Mouse (Mus musculus) G1E (cell line): ENCODE results near the gene Gnao1. TPM values are rescaled to one million over a fixed set of nuclear protein-coding genes. Genes with fewer than 3 reads are reported as not detected.

ENCODE experiments used
- ATAC-seq: 2 replicates; pipeline ENCODE4 v1.8.0; 2016; ENCODE audit warnings: mild to moderate bottlenecking; ENCODE audit not compliant: insufficient number of reproducible peaks, poor library complexity, low FRiP score, severe bottlenecking; ENCODE audit errors: extremely low read depth
- DNase-seq: peaks from one replicate; pipeline ENCODE4 v3.0.0; 2012; ENCODE audit warnings: low spot score
- H3K27me3 ChIP-seq: 2 replicates; pipeline ENCODE4 v1.6.1; 2012; ENCODE audit warnings: mild to moderate bottlenecking, low read length, inconsistent platforms; ENCODE audit not compliant: insufficient read depth
- H3K36me3 ChIP-seq: replicated peaks from 2 replicates; pipeline ENCODE3; 2012; ENCODE audit warnings: mild to moderate bottlenecking, inconsistent platforms
- H3K4me1 ChIP-seq: 2 replicates; pipeline ENCODE4 v1.6.1; 2012; ENCODE audit warnings: low read depth, low read length, inconsistent platforms, mixed read lengths; ENCODE audit not compliant: insufficient read depth
- H3K4me3 ChIP-seq: 2 replicates; pipeline ENCODE4 v1.5.1; 2012; ENCODE audit warnings: low read depth, mild to moderate bottlenecking, inconsistent platforms, low read length, moderate library complexity, mixed read lengths
- H3K9me3 ChIP-seq: replicated peaks from 2 replicates; pipeline ENCODE4 v1.6.1; 2012; ENCODE audit warnings: inconsistent platforms
- CTCF ChIP-seq: IDR thresholded peaks from 2 replicates; pipeline ENCODE4 v1.5.1; 2012; ENCODE audit warnings: low read depth, low read length, inconsistent platforms, mixed read lengths
- GATA1 ChIP-seq: IDR thresholded peaks from 2 replicates; pipeline ENCODE4 v1.6.1; 2012; ENCODE audit warnings: borderline replicate concordance, low read length, inconsistent platforms, mixed read lengths
- GATA2 ChIP-seq: IDR thresholded peaks from 2 replicates; pipeline ENCODE4 v1.6.1; 2012; ENCODE audit warnings: low read depth, low read length, inconsistent platforms, borderline replicate concordance
- POLR2AphosphoS5 ChIP-seq: IDR thresholded peaks from 2 replicates; pipeline ENCODE4 v1.6.1; 2012; ENCODE audit warnings: low read depth, low read length, inconsistent platforms; ENCODE audit not compliant: insufficient replicate concordance
- TAL1 ChIP-seq: conservative IDR thresholded peaks from 2 replicates; pipeline ENCODE4 v1.6.1; 2012; ENCODE audit warnings: low read depth, low read length, inconsistent platforms, mixed read lengths
- polyA plus RNA-seq: library from polyadenylated mRNA; stranded (reverse); fragments of >175 nt; gene quantifications from 2 replicates; pipeline ENCODE4 v1.2.3, GENCODE M21; 2012
- total RNA-seq, 2 experiments: library from RNA; stranded (forward) in 1 of 2; stranded (reverse) in 1 of 2; fragments of 200-1000 nt in 1 of 2; fragments of >200 nt in 1 of 2; fragmentation: Nextera tagmentation in 1 of 2; gene quantifications; 2 replicates each; pipeline ENCODE4 v1.2.3; 2014 to 2017

The Gnao1 gene
- total and polyA plus RNA-seq, 3 experiments = 0.27 TPM; not detected in 2

DNA sequence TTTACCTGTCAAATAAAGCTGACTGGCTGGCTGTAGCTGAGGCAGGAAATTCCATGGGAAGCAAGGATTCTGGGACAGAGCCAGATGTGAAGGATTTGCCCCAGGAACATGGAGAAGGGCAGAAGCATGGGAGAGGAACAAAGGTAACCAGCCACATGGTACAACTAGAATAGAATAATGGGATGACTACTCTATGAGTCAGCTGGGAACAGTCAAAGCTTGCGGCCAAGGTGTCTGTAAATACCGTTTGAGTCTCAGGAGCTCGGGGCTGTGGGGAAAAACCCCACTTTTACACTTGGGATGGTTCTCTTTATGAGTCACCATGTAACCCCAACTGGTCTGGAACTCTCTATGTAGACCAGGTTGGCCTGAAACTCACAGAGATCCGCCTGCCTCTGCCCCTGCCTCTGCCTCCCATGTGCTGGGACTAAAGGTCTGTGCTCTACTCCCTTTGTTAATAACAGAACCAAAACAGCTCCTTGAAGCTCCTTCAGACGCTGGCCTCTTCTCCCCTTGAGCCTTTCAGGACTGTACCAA lies 172.0 kb downstream of the Gnao1 start:
- no peak for DNase-seq
- no peaks in the 10 kb centered on the region for H3K9me3 ChIP-seq
- H3K4me1 ChIP-seq = 0 out of 2 replicates have a peak, but pooled peaks cover 2% of the 10 kb centered on the region
- H3K4me3 ChIP-seq = no peak overlapping the region
- TF ChIP-seq GATA1 = no peak
- TF ChIP-seq TAL1 = no peak
- no peak for TF ChIP-seq CTCF
- no peak for TF ChIP-seq GATA2
- TF ChIP-seq POLR2AphosphoS5 = no peak
- no peak for ATAC-seq
- peaks cover 96% of the 10 kb centered on the region for H3K36me3 ChIP-seq
- H3K27me3 ChIP-seq = no peaks in the 10 kb centered on the region

- Histone ChIP-seq H3K4me1 (0 out of 2 replicates have a peak, but pooled peaks cover 2% of the 10 kb centered on the region), H3K27me3 (no peaks in the 10 kb centered on the region), H3K36me3 (peaks cover 94% of the 10 kb centered on the region), H3K9me3 (no peaks in the 10 kb centered on the region), H3K4me3 (no peak overlapping the region)
- DNase-seq (no peak), ATAC-seq (no peak)
- TF ChIP-seq GATA2 = no peak
- no peak for TF ChIP-seq POLR2AphosphoS5
- no peak for TF ChIP-seq TAL1
- no peak for TF ChIP-seq GATA1
- no peak for TF ChIP-seq CTCF
Measured at GRCm38 (mm10) chr8:93983827-93984226, 174.1 kb downstream of the Gnao1 start.

DNA sequence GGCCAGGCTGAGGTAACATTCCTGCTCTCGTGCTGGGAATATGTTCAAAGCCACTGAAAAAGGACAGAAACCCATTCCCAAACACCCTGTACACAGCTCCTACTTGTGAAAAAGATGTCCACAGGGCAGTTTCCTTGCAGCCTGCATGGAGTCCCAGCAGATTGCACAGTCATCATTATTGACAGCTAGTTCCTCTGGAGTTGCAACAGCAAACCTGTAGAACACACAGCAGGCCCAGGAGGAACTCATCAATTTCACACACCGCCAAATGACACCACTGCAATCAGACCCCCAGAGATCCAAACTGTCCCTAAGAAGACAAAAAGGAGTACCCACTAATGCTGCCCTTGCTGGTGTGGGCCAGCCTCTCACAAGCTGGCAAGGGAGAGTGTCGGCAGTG lies 175.0 kb downstream of the Gnao1 start:
- no peak; the same call in 1 of the 2 replicates for ATAC-seq
- Histone ChIP-seq H3K27me3 (no peaks in the 10 kb centered on the region), H3K9me3 (no peaks in the 10 kb centered on the region), H3K4me3 (no peak overlapping the region), H3K36me3 (peaks cover 94% of the 10 kb centered on the region), H3K4me1 (0 out of 2 replicates have a peak, but pooled peaks cover 2% of the 10 kb centered on the region)
- DNase-seq = no peak
- TF ChIP-seq GATA2 (no peak), TAL1 (no peak), GATA1 (no peak), CTCF (no peak), POLR2AphosphoS5 (no peak)

DNA sequence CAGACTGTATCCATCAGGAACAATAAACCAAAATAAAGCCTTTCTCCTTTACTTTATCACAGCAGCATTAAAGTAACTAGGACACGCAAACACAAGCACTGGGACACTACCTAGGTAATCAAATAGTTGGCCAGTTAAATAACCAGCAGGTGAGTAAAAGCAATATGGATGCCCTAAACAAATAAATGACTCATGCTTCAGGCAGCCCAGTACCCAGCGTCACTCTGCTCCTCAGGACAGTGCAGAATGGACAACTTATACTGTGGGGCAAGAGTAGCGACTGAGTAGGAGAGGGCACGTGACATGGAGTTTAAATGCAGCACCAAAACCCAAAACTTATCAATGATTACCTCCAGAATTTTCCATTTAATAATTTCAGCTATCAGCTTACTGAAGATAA lies 180.0 kb downstream of the Gnao1 start:
- ATAC-seq = no peak
- peaks cover 61% of the 10 kb centered on the region for H3K36me3 ChIP-seq
- TF ChIP-seq TAL1 = no peak

GRCm38 (mm10) chr8:93998961-93999360 lies 189.2 kb downstream of the Gnao1 start:
- TF ChIP-seq GATA2 (no peak), CTCF (no peak), TAL1 (no peak), GATA1 (no peak), POLR2AphosphoS5 (no peak)
- Histone ChIP-seq H3K27me3 (no peaks in the 10 kb centered on the region), H3K9me3 (no peaks in the 10 kb centered on the region), H3K36me3 (peaks cover 60% of the 10 kb centered on the region), H3K4me3 (no peak overlapping the region), H3K4me1 (no peaks in the 10 kb centered on the region; the same call in 1 of the 2 replicates)
- DNase-seq (no peak), ATAC-seq (no peak)

More for the DNA sequence above, 180.0 kb downstream of the Gnao1 start:
- no peak for DNase-seq
- Histone ChIP-seq H3K4me3 (no peak overlapping the region), H3K4me1 (0 out of 2 replicates have a peak, but pooled peaks cover 2% of the 10 kb centered on the region), H3K27me3 (no peaks in the 10 kb centered on the region), H3K9me3 (no peaks in the 10 kb centered on the region)

DNA sequence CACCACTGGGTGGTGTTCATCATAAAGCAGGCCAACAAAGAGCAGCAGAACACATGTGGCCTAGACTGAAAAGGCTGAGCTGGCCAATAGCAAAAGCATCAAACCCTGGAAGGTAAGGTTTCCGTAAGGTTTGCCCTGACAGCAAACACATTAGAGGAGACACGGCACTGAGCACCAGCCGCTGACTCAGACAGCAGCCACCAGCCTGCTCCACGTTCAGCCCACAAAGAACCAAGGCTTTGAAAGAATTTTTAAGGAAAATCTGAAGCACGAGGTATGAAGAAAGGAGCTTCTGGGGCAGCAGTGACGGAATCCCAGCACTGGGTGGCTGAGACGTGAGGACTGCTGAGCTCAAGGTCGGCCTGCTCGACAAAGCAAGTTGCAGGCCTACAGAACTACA lies 194.4 kb downstream of the Gnao1 start:
- Histone ChIP-seq H3K4me3 (no peak overlapping the region), H3K4me1 (peaks cover 13% of the 10 kb centered on the region), H3K36me3 (peaks cover 78% of the 10 kb centered on the region), H3K9me3 (no peaks in the 10 kb centered on the region), H3K27me3 (no peaks in the 10 kb centered on the region)
- TF ChIP-seq GATA2 (no peak), GATA1 (no peak), POLR2AphosphoS5 (no peak), TAL1 (no peak), CTCF (no peak)
- ATAC-seq = no peak
- no peak for DNase-seq

GRCm38 (mm10) chr8:94009243-94009845 lies 199.6 kb downstream of the Gnao1 start:
- TF ChIP-seq GATA1 (no peak), CTCF (no peak), GATA2 (no peak)
- no peak for ATAC-seq
- Histone ChIP-seq H3K27me3 (no peaks in the 10 kb centered on the region), H3K36me3 (peaks cover 51% of the 10 kb centered on the region), H3K4me1 (peaks cover 42% of the 10 kb centered on the region), H3K4me3 (peak overlapping the region; percentile 25; the same call in 1 of the 2 replicates), H3K9me3 (no peaks in the 10 kb centered on the region)
- DNase-seq = peak; percentile 21
